Mouse (Mus musculus) stomach, postnatal 0 days (tissue): ENCODE results near the gene Klc1. TPM values are rescaled to one million over a fixed set of nuclear protein-coding genes. Genes with fewer than 3 reads are reported as not detected.
A peak's percentile ranks its signal among the peaks of the same experiment; 100 is the strongest.

ENCODE experiments used
- ATAC-seq: fragments of 200-750 bp; cut with Nextera tagmentation; 2 replicates; pipeline ENCODE4 v1.8.0; 2017; ENCODE audit not compliant: low FRiP score, low TSS enrichment
- DNase-seq: peaks from one replicate; pipeline ENCODE4 v3.0.0-alpha.2; 2016; ENCODE audit warnings: low spot score
- H3K27ac ChIP-seq: fragments of 300-500 bp; sonication (generic); replicated peaks from 2 replicates; pipeline ENCODE4 v1.5.1; 2014; ENCODE audit warnings: mild to moderate bottlenecking, control low read depth
- H3K27me3 ChIP-seq: fragments of 300-500 bp; sonication (generic); 2 replicates; pipeline ENCODE4 v1.6.1; 2014; ENCODE audit warnings: low read length; ENCODE audit not compliant: control insufficient read depth, insufficient read depth
- H3K36me3 ChIP-seq: fragments of 300-500 bp; sonication (generic); 2 replicates; pipeline ENCODE4 v1.6.1; 2014; ENCODE audit warnings: low read length, mixed read lengths; ENCODE audit not compliant: control insufficient read depth, insufficient read depth
- H3K4me1 ChIP-seq: fragments of 300-500 bp; sonication (generic); replicated peaks from 2 replicates; pipeline ENCODE4 v1.6.1; 2014; ENCODE audit warnings: antibody characterized with exemption; ENCODE audit not compliant: control insufficient read depth, insufficient read depth
- H3K4me2 ChIP-seq: fragments of 300-500 bp; sonication (generic); replicated peaks from 2 replicates; pipeline ENCODE4 v1.6.1; 2014; ENCODE audit warnings: low read depth, mild to moderate bottlenecking, control low read depth, moderate library complexity
- H3K4me3 ChIP-seq: fragments of 300-500 bp; sonication (generic); 2 replicates; pipeline ENCODE4 v1.5.1; 2014; ENCODE audit warnings: low read depth, low read length, control low read depth
- H3K9ac ChIP-seq: fragments of 300-500 bp; sonication (generic); 2 replicates; pipeline ENCODE4 v1.6.1; 2014; ENCODE audit warnings: mild to moderate bottlenecking, low read length, control low read depth, mixed read lengths
- H3K9me3 ChIP-seq: fragments of 300-500 bp; sonication (generic); 2 replicates; pipeline ENCODE4 v1.6.1; 2016; ENCODE audit warnings: low read length; ENCODE audit not compliant: control insufficient read depth
- CTCF ChIP-seq: IDR thresholded peaks from 2 replicates; pipeline ENCODE4 v1.5.1; 2016; ENCODE audit warnings: antibody characterized with exemption, low read depth, mild to moderate bottlenecking, moderate library complexity
- EP300 ChIP-seq: optimal IDR thresholded peaks from 2 replicates; pipeline ENCODE3; 2016; ENCODE audit warnings: antibody characterized with exemption
- WGBS: fragments of 180-500 bp; shearing (Covaris S2); extraction: QIAGEN DNeasy Blood & Tissue Kit; methylation state at CpG from one replicate; pipeline ENCODE4 v1.1.7; 2014; 5-methylcytosine and 5-hydroxymethylcytosine counted together
- polyA plus RNA-seq: library from polyadenylated mRNA; unstranded; fragments of >200 nt; fragmentation: Nextera tagmentation; extraction: Ambion mirVana; gene quantifications from 2 replicates; pipeline ENCODE4 v1.2.1, GENCODE M21; 2015

Klc1 gene
- polyA plus RNA-seq, 1 experiment from 2014 or later, result 56.7 TPM

DNA sequence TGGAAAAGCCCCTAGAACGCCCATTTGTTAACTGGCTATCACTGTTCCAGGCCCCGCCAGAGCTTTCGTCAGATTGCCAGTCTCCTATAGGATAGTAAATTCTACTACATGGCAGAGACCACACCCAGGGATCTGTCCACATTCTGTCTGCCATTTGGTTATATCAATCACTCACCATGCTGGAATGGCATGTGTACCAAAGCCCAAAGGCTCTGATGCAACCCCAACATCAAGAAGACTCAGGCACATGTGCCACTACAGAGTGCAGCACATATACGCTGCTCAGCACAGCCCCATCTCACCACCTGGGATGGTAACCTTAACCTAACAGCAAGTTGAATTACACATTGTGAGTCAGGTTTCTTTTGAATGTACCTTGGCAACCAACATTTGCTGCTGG, 87.3 kb downstream of the Klc1 start:
- TF ChIP-seq EP300 (no peak), CTCF (no peak)
- 0 out of 2 replicates have a peak, but pooled peaks cover 4% of the 10 kb centered on the region for H3K36me3 ChIP-seq
- 88% methylated on average over 4 of the region's 4 CpGs for WGBS

GRCm38 (mm10) chr12:111846815-111847214, 88.2 kb downstream of the Klc1 start:
- ATAC-seq (no peak), DNase-seq (no peak)
- Histone ChIP-seq H3K9me3 (no peaks in the 10 kb centered on the region), H3K4me1 (no peaks in the 10 kb centered on the region), H3K4me3 (no peak overlapping the region), H3K27ac (no peak overlapping the region), H3K36me3 (0 out of 2 replicates have a peak, but pooled peaks cover 2% of the 10 kb centered on the region), H3K27me3 (no peaks in the 10 kb centered on the region), H3K9ac (no peak overlapping the region), H3K4me2 (no peak overlapping the region)
- WGBS, result 70% methylated on average over 10 of the region's 10 CpGs
- TF ChIP-seq CTCF (no peak), EP300 (no peak)

More for the DNA sequence above, 87.3 kb downstream of the Klc1 start:
- H3K4me2 ChIP-seq, result no peak overlapping the region
- H3K4me1 ChIP-seq, result no peaks in the 10 kb centered on the region
- no peak overlapping the region for H3K9ac ChIP-seq
- no peaks in the 10 kb centered on the region for H3K9me3 ChIP-seq
- H3K27me3 ChIP-seq, result no peaks in the 10 kb centered on the region
- no peak overlapping the region for H3K4me3 ChIP-seq
- H3K27ac ChIP-seq, result no peak overlapping the region
- DNase-seq (no peak), ATAC-seq (no peak)

- Histone ChIP-seq H3K27me3 (no peaks in the 10 kb centered on the region), H3K36me3 (no peaks in the 10 kb centered on the region), H3K4me1 (no peaks in the 10 kb centered on the region), H3K9ac (no peak overlapping the region), H3K4me3 (no peak overlapping the region), H3K27ac (0 out of 2 replicates have a peak overlapping the region, but pooled peaks have one; percentile 4), H3K4me2 (no peak overlapping the region), H3K9me3 (no peaks in the 10 kb centered on the region)
- WGBS, result 63% methylated on average over 9 of the region's 9 CpGs
- peak; percentile 57 for ATAC-seq
- no peak for TF ChIP-seq EP300
- TF ChIP-seq CTCF, result no peak
- no peak for DNase-seq
Observed at GRCm38 (mm10) chr12:111848300-111848798, 89.7 kb downstream of the Klc1 start.

DNA sequence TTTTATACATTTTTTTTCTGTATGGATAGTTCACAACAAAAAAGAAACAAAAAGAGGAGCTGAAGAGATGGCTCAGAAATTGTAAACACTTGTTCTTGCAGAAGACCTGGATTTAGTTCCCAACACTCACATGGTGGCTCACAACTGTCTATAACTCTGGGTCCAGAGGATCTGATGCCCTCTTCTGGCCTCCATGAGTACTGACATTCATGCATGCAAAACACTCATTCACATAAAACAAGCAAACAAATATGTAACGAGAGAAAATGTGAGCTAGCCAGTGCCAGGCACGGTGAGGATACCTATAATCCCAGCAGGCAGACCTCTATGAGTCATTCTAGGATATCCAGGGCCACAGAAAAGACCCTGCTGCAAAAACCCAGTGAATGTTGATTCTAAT, 92.6 kb downstream of the Klc1 start:
- no peak for TF ChIP-seq EP300
- TF ChIP-seq CTCF, result peak; percentile 55
- no peaks in the 10 kb centered on the region for H3K27me3 ChIP-seq
- H3K36me3 ChIP-seq, result no peaks in the 10 kb centered on the region
- DNase-seq, result no peak
- no peaks in the 10 kb centered on the region for H3K9me3 ChIP-seq
- H3K4me2 ChIP-seq, result no peak overlapping the region
- ATAC-seq, result no peak
- H3K27ac ChIP-seq, result no peak overlapping the region
- H3K4me3 ChIP-seq, result no peak overlapping the region
- 59% methylated on average over 2 of the region's 2 CpGs for WGBS
- H3K4me1 ChIP-seq, result no peaks in the 10 kb centered on the region
- H3K9ac ChIP-seq, result no peak overlapping the region

- DNase-seq (no peak), ATAC-seq (no peak)
- Histone ChIP-seq H3K9ac (no peak overlapping the region), H3K4me2 (no peak overlapping the region), H3K4me1 (no peaks in the 10 kb centered on the region), H3K4me3 (no peak overlapping the region), H3K27me3 (no peaks in the 10 kb centered on the region), H3K27ac (no peak overlapping the region), H3K9me3 (no peaks in the 10 kb centered on the region), H3K36me3 (no peaks in the 10 kb centered on the region)
- TF ChIP-seq CTCF (no peak), EP300 (no peak)
- 72% methylated on average over 5 of the region's 5 CpGs for WGBS
Observed at GRCm38 (mm10) chr12:111851745-111852144, 93.1 kb downstream of the Klc1 start.

DNA sequence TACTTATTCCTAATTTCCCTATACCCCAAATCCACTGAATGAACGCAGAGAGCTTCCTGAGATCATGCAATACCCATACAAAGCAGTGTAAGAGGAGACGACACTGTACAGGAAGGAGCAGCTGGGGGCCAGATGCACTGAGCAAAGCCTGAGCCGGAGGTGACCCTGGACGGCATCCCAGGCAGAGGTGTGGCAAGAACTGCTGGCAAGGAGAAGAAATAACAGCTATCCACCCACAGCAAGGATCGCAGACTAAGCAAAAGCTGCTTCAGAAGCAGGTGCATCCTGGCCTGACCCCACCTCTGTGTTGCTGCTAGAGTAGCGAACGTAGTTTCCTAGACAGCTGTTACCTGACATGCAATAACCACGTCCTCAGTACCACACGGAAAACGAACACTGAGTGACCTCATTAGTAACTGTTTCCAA, 94.4 kb downstream of the Klc1 start:
- H3K4me1 ChIP-seq, result no peaks in the 10 kb centered on the region
- H3K27ac ChIP-seq, result no peak overlapping the region
- TF ChIP-seq EP300 (no peak), CTCF (no peak)
- no peaks in the 10 kb centered on the region for H3K9me3 ChIP-seq
- WGBS, result 45% methylated on average over 10 of the region's 10 CpGs
- no peak overlapping the region for H3K4me3 ChIP-seq
- DNase-seq (no peak), ATAC-seq (no peak)
- H3K36me3 ChIP-seq, result no peaks in the 10 kb centered on the region
- H3K27me3 ChIP-seq, result no peaks in the 10 kb centered on the region
- H3K9ac ChIP-seq, result no peak overlapping the region
- no peak overlapping the region for H3K4me2 ChIP-seq
